Mouse (Mus musculus) MEL (cell line): Measurements from ENCODE around the gene Atp6v1a.

ENCODE experiments used
- BHLHE40 ChIP-seq: IDR thresholded peaks from 2 replicates; pipeline ENCODE4 v1.6.1; 2012; ENCODE audit warnings: low read depth, mild to moderate bottlenecking, inconsistent platforms, low read length, improper control_type of control experiment, borderline replicate concordance
- CTCF ChIP-seq, 3 experiments: IDR thresholded peaks in 2 of 3; conservative IDR thresholded peaks in 1 of 3; 2 replicates each; pipeline ENCODE4 v1.5.1; 2011 to 2012; ENCODE audit warnings: low read length in 3 of 3, low read depth in 2 of 3, mild to moderate bottlenecking in 2 of 3, improper control_type of control experiment in 1 of 3, inconsistent platforms in 1 of 3, mixed read lengths in 1 of 3, moderate library complexity in 1 of 3; ENCODE audit not compliant: control insufficient read depth in 1 of 3, insufficient read depth in 1 of 3, poor library complexity in 1 of 3, severe bottlenecking in 1 of 3
- E2F4 ChIP-seq: IDR thresholded peaks from 2 replicates; pipeline ENCODE4 v1.6.1; 2011; ENCODE audit warnings: low read depth, low read length, improper control_type of control experiment, borderline replicate concordance
- ETS1 ChIP-seq: IDR thresholded peaks from 2 replicates; pipeline ENCODE4 v1.6.1; 2012; ENCODE audit warnings: low read depth, mild to moderate bottlenecking, inconsistent platforms, low read length, improper control_type of control experiment, moderate library complexity
- MAFK ChIP-seq: IDR thresholded peaks from 2 replicates; pipeline ENCODE4 v1.6.1; 2011; ENCODE audit warnings: low read depth, mild to moderate bottlenecking, low read length, improper control_type of control experiment, borderline replicate concordance
- MXI1 ChIP-seq: IDR thresholded peaks from 2 replicates; pipeline ENCODE4 v1.6.1; 2011; ENCODE audit warnings: mild to moderate bottlenecking, low read depth, low read length, improper control_type of control experiment
- NRF1 ChIP-seq: IDR thresholded peaks from 2 replicates; pipeline ENCODE4 v1.6.1; 2014; ENCODE audit warnings: low read depth, mild to moderate bottlenecking, inconsistent platforms, low read length, improper control_type of control experiment, moderate library complexity; ENCODE audit not compliant: poor library complexity, insufficient read depth, severe bottlenecking
- POLR2A ChIP-seq, 2 experiments: IDR thresholded peaks; 2 replicates each; pipeline ENCODE4 v1.6.1; 2011 to 2012; ENCODE audit warnings: low read length in 2 of 2, mild to moderate bottlenecking in 2 of 2, control low read depth in 1 of 2, improper control_type of control experiment in 1 of 2, low read depth in 1 of 2, moderate library complexity in 1 of 2; ENCODE audit not compliant: control insufficient read depth in 1 of 2, insufficient read depth in 1 of 2, poor library complexity in 1 of 2
- POLR2AphosphoS2 ChIP-seq: IDR thresholded peaks from 2 replicates; pipeline ENCODE4 v1.6.1; 2011; ENCODE audit warnings: low read length, improper control_type of control experiment
- RAD21 ChIP-seq: IDR thresholded peaks from 2 replicates; pipeline ENCODE4 v1.6.1; 2011; ENCODE audit warnings: mild to moderate bottlenecking, low read depth, low read length, improper control_type of control experiment
- TAL1 ChIP-seq: IDR thresholded peaks from 2 replicates; pipeline ENCODE4 v1.6.1; 2012; ENCODE audit warnings: mild to moderate bottlenecking, inconsistent platforms, low read length, moderate library complexity, mixed read lengths
- UBTF ChIP-seq: IDR thresholded peaks from 2 replicates; pipeline ENCODE4 v1.6.1; 2012; ENCODE audit warnings: low read depth, mild to moderate bottlenecking, inconsistent platforms, low read length, improper control_type of control experiment, moderate library complexity, borderline replicate concordance; ENCODE audit not compliant: insufficient read depth
- ZC3H11A ChIP-seq: IDR thresholded peaks from 2 replicates; pipeline ENCODE4 v1.6.1; 2012; ENCODE audit warnings: low read depth, mild to moderate bottlenecking, inconsistent platforms, low read length, improper control_type of control experiment
- ZMIZ1 ChIP-seq: IDR thresholded peaks from 2 replicates; pipeline ENCODE4 v1.6.1; 2012; ENCODE audit warnings: low read depth, mild to moderate bottlenecking, inconsistent platforms, low read length, improper control_type of control experiment, moderate library complexity

- TF ChIP-seq ETS1, result no peak
- TF ChIP-seq UBTF, result no peak
- TF ChIP-seq ZC3H11A, result no peak
- TF ChIP-seq POLR2AphosphoS2, result no peak; the same call in 1 of the 2 replicates
- TF ChIP-seq CTCF (IDR thresholded peaks at IDR 0.05 in 2 of 3, conservative IDR thresholded peaks at IDR 0.05 in 1 of 3; ENCODE audit: control insufficient read depth in 1 of 3, insufficient read depth in 1 of 3, low read depth in 2 of 3, low read length in 3 of 3, poor library complexity in 1 of 3, severe bottlenecking in 1 of 3), result no peak
- TF ChIP-seq BHLHE40, result no peak
- no peak for TF ChIP-seq TAL1
- no peak for TF ChIP-seq MXI1
- TF ChIP-seq ZMIZ1, result no peak
- TF ChIP-seq POLR2A (IDR thresholded peaks at IDR 0.05; ENCODE audit: control insufficient read depth in 1 of 2, insufficient read depth in 1 of 2, low read depth in 1 of 2, low read length in 2 of 2, poor library complexity in 1 of 2), result no peak
- no peak for TF ChIP-seq E2F4
- no peak for TF ChIP-seq MAFK
- TF ChIP-seq NRF1, result no peak
- no peak for TF ChIP-seq RAD21
Observed at GRCm38 (mm10) chr16:44165182-44165581, 25.7 kb upstream of the Atp6v1a start.
